ENCODE assay signal across 12 mouse cellular contexts in the genomic region with DNA sequence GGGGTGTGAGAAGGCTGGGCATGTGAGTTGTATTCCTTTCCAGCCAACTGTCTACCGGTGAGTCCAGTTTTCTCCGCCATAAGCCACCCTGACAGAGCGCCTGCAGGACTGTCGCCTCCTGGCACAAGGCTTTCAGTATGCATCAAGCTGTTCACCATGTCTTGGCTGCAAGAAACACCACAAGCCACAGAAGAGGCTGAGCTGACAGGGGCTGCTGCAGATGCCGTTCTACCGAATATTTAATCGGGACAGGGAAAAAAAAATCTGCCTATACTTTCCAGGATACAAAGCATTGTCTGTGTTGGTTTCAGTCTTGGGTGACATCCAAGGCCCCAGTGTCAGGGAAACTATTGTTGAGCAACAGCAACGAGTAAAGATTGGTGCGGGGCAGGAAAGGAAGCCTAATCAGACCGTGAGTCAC. TPM values are rescaled to one million over a fixed set of nuclear protein-coding genes. Genes with fewer than 3 reads are reported as not detected.
DNase-seq lines count a peak whose midpoint lies in the region; ATAC-seq lines count a peak whose summit lies in the region.
"Had no signal": no experiment of that assay in that cellular context is flagged by ENCODE, and none has a peak within 500 bp of the region (broad histone marks: within the 10 kb centered on the region; RNA-seq: fewer than 3 reads in every experiment).

No protein-coding gene starts in this region.

- ATAC-seq in inflammation-experienced regulatory T-cells, adult 6 months = no peak
- no peak for ATAC-seq in monocyte, adult 5-6 weeks (replicated peaks; ENCODE audit: insufficient number of reproducible peaks, low FRiP score, low TSS enrichment, poor library complexity, severe bottlenecking)
- ATAC-seq: intestine, postnatal 0 days had no signal

- peaks cover 47% of the 10 kb centered on the region for H3K27me3 ChIP-seq in heart, embryonic 10.5 days (ENCODE audit: insufficient read depth, poor library complexity, severe bottlenecking)

- WGBS in heart, embryonic 10.5 days = 64% methylated on average over 10 of the region's 10 CpGs

- DNase-seq in heart, embryonic 10.5 days (ENCODE audit: low spot score) = peak; percentile 64
- DNase-seq in heart, postnatal 25 days (ENCODE audit: low spot score) = no peak
- peak; percentile 38 for DNase-seq in testis, postnatal 14 days (ENCODE audit: low spot score)
- no peak for DNase-seq in testis, postnatal 10 days (ENCODE audit: low spot score)
- DNase-seq in cerebellum, postnatal 25 days = peak; percentile 72 to 74
- no peak for DNase-seq in right cerebral cortex, adult 18-20 months

- intact Hi-C loops in heart, postnatal 25 days (cut with DNase I) = no loop called here

- no peaks in the 10 kb centered on the region for H3K36me3 ChIP-seq in heart, embryonic 10.5 days

- no peaks in the 10 kb centered on the region for H3K9me3 ChIP-seq in heart, embryonic 10.5 days

- H3K4me1 ChIP-seq in heart, embryonic 10.5 days = peaks cover 20% of the 10 kb centered on the region

- no peak overlapping the region for H3K4me3 ChIP-seq in heart, embryonic 10.5 days

- no peak overlapping the region for H3K27ac ChIP-seq in heart, embryonic 10.5 days
- H3K27ac ChIP-seq: macrophage had no signal

RNA-seq across cellular contexts. Expression of gene Slc26a9, which starts 8.1 kb away (rescaled TPM):
- polyA plus RNA-seq in heart, embryonic 10.5 days (2016; fragmentation: Nextera tagmentation; extraction: Ambion mirVana) = 0.05 and 0.06 TPM in 2 replicates
- not detected for total RNA-seq in heart, postnatal 25 days (2021)
- polyA plus RNA-seq in inflammation-experienced regulatory T-cells, adult 6 months (2017; shearing (Covaris generic)) = not detected
- total RNA-seq in monocyte, adult 5-6 weeks (2017) = not detected in 3 replicates
- total RNA-seq: gastrocnemius, adult 18-20 months; neutrophil, adult 5-6 weeks had no signal
- polyA plus RNA-seq: macrophage had no signal

RNA-seq across cellular contexts. Expression of gene Pm20d1, which starts 45.3 kb away (rescaled TPM):
- 2.1 and 3.1 TPM in 2 replicates for polyA plus RNA-seq in heart, embryonic 10.5 days (2016; fragmentation: Nextera tagmentation; extraction: Ambion mirVana)
- total RNA-seq in heart, postnatal 25 days (2021) = 1 to 10 TPM; 3.1 to 5.1 TPM
- under 1 TPM; 0.08 to 0.11 (median 0.08) TPM for polyA plus RNA-seq in inflammation-experienced regulatory T-cells, adult 6 months (2017; shearing (Covaris generic))
- total RNA-seq in monocyte, adult 5-6 weeks (2017) = not detected in 3 replicates
- total RNA-seq: neutrophil, adult 5-6 weeks had no signal
- polyA plus RNA-seq: macrophage had no signal

Comparison
In these comparisons a context has a peak if more than half of its experiments do, and no peak if none do; other contexts are left out.
1. DNase-seq: peak in heart, embryonic 10.5 days (single experiment), testis, postnatal 14 days (single experiment) and cerebellum, postnatal 25 days (2 of 2); none in heart, postnatal 25 days (single experiment), testis, postnatal 10 days (single experiment) and right cerebral cortex, adult 18-20 months (single experiment).